ENCODE assay signal across 8 mouse cellular contexts in the genomic region with DNA sequence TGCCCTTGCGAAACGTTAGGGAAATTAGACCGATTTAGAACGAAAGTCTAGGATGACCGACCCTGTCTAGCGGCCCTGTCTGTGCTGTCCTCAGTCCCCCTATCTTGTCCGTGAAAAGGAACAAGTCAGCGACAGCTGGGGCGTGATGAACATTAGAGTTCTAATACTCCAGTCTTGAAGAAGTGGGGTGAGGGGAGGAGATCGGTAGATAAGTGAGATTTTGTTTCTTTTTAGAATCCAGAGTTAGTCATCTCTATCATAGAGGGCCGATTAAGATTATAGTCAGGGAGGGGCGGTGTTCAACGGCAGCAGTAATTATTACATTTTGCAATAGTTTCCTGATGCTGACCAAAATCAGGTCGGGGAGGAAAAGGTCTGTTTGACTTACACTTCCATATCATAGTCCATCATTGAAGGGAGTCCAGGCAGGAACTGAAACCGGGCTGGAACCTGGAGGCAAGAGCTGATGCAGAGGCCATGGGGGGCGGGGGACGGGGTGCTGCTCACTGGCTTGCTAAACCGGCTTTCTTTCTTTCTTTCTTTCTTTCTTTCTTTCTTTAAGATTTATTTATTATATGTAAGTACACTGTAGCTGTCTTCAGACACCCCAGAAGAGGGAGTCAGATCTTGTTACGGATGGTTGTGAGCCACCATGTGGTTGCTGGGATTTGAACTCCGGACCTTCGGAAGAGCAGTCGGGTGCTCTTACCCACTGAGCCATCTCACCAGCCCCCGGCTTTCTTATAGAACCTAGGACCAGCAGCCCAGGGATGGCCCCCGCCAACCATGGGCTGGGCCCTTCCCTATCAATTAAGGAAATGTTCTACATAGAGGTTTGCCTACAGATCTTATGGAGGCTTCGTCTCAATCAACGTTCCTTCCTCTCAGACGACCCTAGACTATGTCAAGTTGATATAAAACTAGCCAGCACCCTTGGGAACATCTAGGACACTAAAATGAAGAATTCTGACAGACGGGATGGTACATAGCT. TPM values are rescaled to one million over a fixed set of nuclear protein-coding genes. Genes with fewer than 3 reads are reported as not detected.
DNase-seq lines count a peak whose midpoint lies in the region; ATAC-seq and TF ChIP-seq lines count a peak whose summit lies in the region.

No protein-coding gene starts in this region.

- no peak for TF ChIP-seq CTCF in hindbrain, postnatal 0 days (IDR thresholded peaks at IDR 0.05; ENCODE audit: low read depth)

- H3K4me3 ChIP-seq in kidney, embryonic 16.5 days (ENCODE audit: low read length), result peak overlapping the region; percentile 84
- peak overlapping the region; percentile 88 for H3K4me3 ChIP-seq in embryonic facial prominence, embryonic 10.5 days
- peak overlapping the region; percentile 83 for H3K4me3 ChIP-seq in hindbrain, postnatal 0 days (ENCODE audit: low read length)
- H3K4me3 ChIP-seq in midbrain, embryonic 15.5 days, result peak overlapping the region; percentile 67

- H3K4me2 ChIP-seq in kidney, embryonic 16.5 days (replicated peaks; ENCODE audit: low read depth, low read length), result peak overlapping the region; percentile 100
- H3K4me2 ChIP-seq in hindbrain, postnatal 0 days (ENCODE audit: low read depth, low read length), result peak overlapping the region; percentile 99
- peak overlapping the region; percentile 100 for H3K4me2 ChIP-seq in midbrain, embryonic 15.5 days

- no peak for DNase-seq in kidney, postnatal 14 days
- no peak for DNase-seq in embryonic facial prominence, embryonic 10.5 days (ENCODE audit: low spot score)
- DNase-seq in hindbrain, postnatal 0 days (ENCODE audit: low spot score), result no peak
- DNase-seq in urinary bladder, postnatal 36 days (ENCODE audit: low spot score in 2 of 2), result no peak
- DNase-seq in layer of hippocampus, adult 18-20 months (ENCODE audit: low spot score in 2 of 2), result no peak
- DNase-seq in adrenal gland, postnatal 4 days (ENCODE audit: low spot score in 2 of 2), result no peak

- H3K9me3 ChIP-seq in kidney, embryonic 16.5 days (ENCODE audit: low read length), result no peaks in the 10 kb centered on the region
- no peaks in the 10 kb centered on the region for H3K9me3 ChIP-seq in embryonic facial prominence, embryonic 10.5 days
- no peaks in the 10 kb centered on the region for H3K9me3 ChIP-seq in hindbrain, postnatal 0 days (ENCODE audit: low read length)
- no peaks in the 10 kb centered on the region for H3K9me3 ChIP-seq in midbrain, embryonic 15.5 days

- 29% methylated on average over 28 of the region's 28 CpGs for WGBS in kidney, embryonic 16.5 days
- 29% methylated on average over 28 of the region's 28 CpGs for WGBS in embryonic facial prominence, embryonic 10.5 days
- 30% methylated on average over 28 of the region's 28 CpGs for WGBS in hindbrain, postnatal 0 days
- 31% methylated on average over 28 of the region's 28 CpGs for WGBS in midbrain, embryonic 15.5 days

- no peaks in the 10 kb centered on the region for H3K27me3 ChIP-seq in kidney, embryonic 16.5 days (ENCODE audit: insufficient read depth, low read length)
- peaks cover 77% of the 10 kb centered on the region for H3K27me3 ChIP-seq in embryonic facial prominence, embryonic 10.5 days (replicated peaks; ENCODE audit: low read depth, poor library complexity, severe bottlenecking)
- no peaks in the 10 kb centered on the region for H3K27me3 ChIP-seq in hindbrain, postnatal 0 days (ENCODE audit: insufficient read depth, low read length)
- peaks cover 6% of the 10 kb centered on the region; the same call in 1 of the 2 replicates for H3K27me3 ChIP-seq in midbrain, embryonic 15.5 days (replicated peaks)

- H3K9ac ChIP-seq in kidney, embryonic 16.5 days (replicated peaks; ENCODE audit: low read length), result peak overlapping the region; percentile 45
- H3K9ac ChIP-seq in hindbrain, postnatal 0 days (replicated peaks; ENCODE audit: low read length), result peak overlapping the region; percentile 14; the same call in 1 of the 2 replicates
- H3K9ac ChIP-seq in midbrain, embryonic 15.5 days, result no peak overlapping the region; the same call in 1 of the 2 replicates

- H3K36me3 ChIP-seq in kidney, embryonic 16.5 days (ENCODE audit: insufficient read depth, low read length), result no peaks in the 10 kb centered on the region
- peaks cover 4% of the 10 kb centered on the region; the same call in 1 of the 2 replicates for H3K36me3 ChIP-seq in embryonic facial prominence, embryonic 10.5 days (replicated peaks)
- H3K36me3 ChIP-seq in hindbrain, postnatal 0 days (ENCODE audit: insufficient read depth, low read length), result no peaks in the 10 kb centered on the region; the same call in 1 of the 2 replicates
- H3K36me3 ChIP-seq in midbrain, embryonic 15.5 days (replicated peaks), result no peaks in the 10 kb centered on the region

- peaks cover 13% of the 10 kb centered on the region for H3K4me1 ChIP-seq in kidney, embryonic 16.5 days (ENCODE audit: insufficient read depth, low read length)
- peaks cover 29% of the 10 kb centered on the region for H3K4me1 ChIP-seq in embryonic facial prominence, embryonic 10.5 days
- no peaks in the 10 kb centered on the region for H3K4me1 ChIP-seq in hindbrain, postnatal 0 days (ENCODE audit: insufficient read depth, low read length)
- peaks cover 27% of the 10 kb centered on the region for H3K4me1 ChIP-seq in midbrain, embryonic 15.5 days

- no peak for ATAC-seq in kidney, embryonic 16.5 days (ENCODE audit: low FRiP score, low TSS enrichment)
- ATAC-seq in hindbrain, postnatal 0 days, result no peak
- ATAC-seq in midbrain, embryonic 15.5 days (replicated peaks), result 0 out of 2 replicates have a peak, but pooled peaks have one; percentile 19

- peak overlapping the region; percentile 35 for H3K27ac ChIP-seq in kidney, embryonic 16.5 days (ENCODE audit: low read length)
- H3K27ac ChIP-seq in embryonic facial prominence, embryonic 10.5 days (replicated peaks), result no peak overlapping the region; the same call in 1 of the 2 replicates
- peak overlapping the region; percentile 8; the same call in 1 of the 2 replicates for H3K27ac ChIP-seq in hindbrain, postnatal 0 days
- H3K27ac ChIP-seq in midbrain, embryonic 15.5 days, result no peak overlapping the region

RNA-seq across cellular contexts. Expression of a gene that starts 1.0 kb away (rescaled TPM):
- polyA plus RNA-seq in kidney, embryonic 16.5 days (2015; fragmentation: Nextera tagmentation; extraction: Ambion mirVana), result 23.2 and 24.2 TPM in 2 replicates
- 11.9 and 13.6 TPM in 2 replicates for polyA plus RNA-seq in embryonic facial prominence, embryonic 10.5 days (2016; fragmentation: Nextera tagmentation; extraction: Ambion mirVana)
- total RNA-seq in hindbrain, postnatal 0 days (2014; rRNA removed), result 22.9 and 29.0 TPM in 2 replicates
- polyA plus RNA-seq in hindbrain, postnatal 0 days (2015; fragmentation: Nextera tagmentation; extraction: Ambion mirVana), result 13.3 TPM in 2 replicates
- polyA plus RNA-seq in midbrain, embryonic 15.5 days (2015; fragmentation: Nextera tagmentation; extraction: Ambion mirVana), result 10.5 and 11.1 TPM in 2 replicates
- total RNA-seq in layer of hippocampus, adult 18-20 months (2021), result 1 to 10 TPM; 6.2 to 6.3 TPM
- 10 to 100 TPM; 30.3 to 34.5 TPM for total RNA-seq in adrenal gland, postnatal 4 days (2021)

RNA-seq across cellular contexts. Expression of a gene that starts 20.9 kb away (rescaled TPM):
- polyA plus RNA-seq in kidney, embryonic 16.5 days (2015; fragmentation: Nextera tagmentation; extraction: Ambion mirVana), result 16.2 and 16.6 TPM in 2 replicates
- 15.9 and 17.4 TPM in 2 replicates for polyA plus RNA-seq in embryonic facial prominence, embryonic 10.5 days (2016; fragmentation: Nextera tagmentation; extraction: Ambion mirVana)
- 19.3 and 19.4 TPM in 2 replicates for total RNA-seq in hindbrain, postnatal 0 days (2014; rRNA removed)
- polyA plus RNA-seq in hindbrain, postnatal 0 days (2015; fragmentation: Nextera tagmentation; extraction: Ambion mirVana), result 12.5 and 13.8 TPM in 2 replicates
- polyA plus RNA-seq in midbrain, embryonic 15.5 days (2015; fragmentation: Nextera tagmentation; extraction: Ambion mirVana), result 20.8 and 22.7 TPM in 2 replicates
- total RNA-seq in layer of hippocampus, adult 18-20 months (2021), result 10 to 100 TPM; 13.6 to 15.6 TPM
- total RNA-seq in adrenal gland, postnatal 4 days (2021), result 10 to 100 TPM; 10.9 to 11.0 TPM

RNA-seq across cellular contexts. Expression of a gene that starts 22.4 kb away (rescaled TPM):
- 3,659 and 3,733 TPM in 2 replicates for polyA plus RNA-seq in kidney, embryonic 16.5 days (2015; fragmentation: Nextera tagmentation; extraction: Ambion mirVana)
- polyA plus RNA-seq in embryonic facial prominence, embryonic 10.5 days (2016; fragmentation: Nextera tagmentation; extraction: Ambion mirVana), result 3,494 and 3,561 TPM in 2 replicates
- total RNA-seq in hindbrain, postnatal 0 days (2014; rRNA removed), result 412 and 501 TPM in 2 replicates
- 2,609 and 2,618 TPM in 2 replicates for polyA plus RNA-seq in hindbrain, postnatal 0 days (2015; fragmentation: Nextera tagmentation; extraction: Ambion mirVana)
- 2,126 and 2,161 TPM in 2 replicates for polyA plus RNA-seq in midbrain, embryonic 15.5 days (2015; fragmentation: Nextera tagmentation; extraction: Ambion mirVana)
- 1,000 to 10,000 TPM; 1,532 to 1,582 TPM for total RNA-seq in layer of hippocampus, adult 18-20 months (2021)
- total RNA-seq in adrenal gland, postnatal 4 days (2021), result 1,000 to 10,000 TPM; 3,532 to 3,650 TPM

RNA-seq across cellular contexts. Expression of a gene that starts 28.2 kb away (rescaled TPM):
- 4.2 and 5.7 TPM in 2 replicates for polyA plus RNA-seq in kidney, embryonic 16.5 days (2015; fragmentation: Nextera tagmentation; extraction: Ambion mirVana)
- polyA plus RNA-seq in embryonic facial prominence, embryonic 10.5 days (2016; fragmentation: Nextera tagmentation; extraction: Ambion mirVana), result 2.3 and 3.1 TPM in 2 replicates
- total RNA-seq in hindbrain, postnatal 0 days (2014; rRNA removed), result 27.1 and 34.6 TPM in 2 replicates
- polyA plus RNA-seq in hindbrain, postnatal 0 days (2015; fragmentation: Nextera tagmentation; extraction: Ambion mirVana), result 4.2 and 4.9 TPM in 2 replicates
- polyA plus RNA-seq in midbrain, embryonic 15.5 days (2015; fragmentation: Nextera tagmentation; extraction: Ambion mirVana), result 5.4 and 5.7 TPM in 2 replicates
- total RNA-seq in layer of hippocampus, adult 18-20 months (2021), result 10 to 100 TPM; 20.7 to 21.2 TPM
- total RNA-seq in adrenal gland, postnatal 4 days (2021), result 1 to 10 TPM; 6.8 to 8.2 TPM

RNA-seq across cellular contexts. Expression of a gene that starts 32.7 kb away (rescaled TPM):
- 1,255 and 1,413 TPM in 2 replicates for polyA plus RNA-seq in kidney, embryonic 16.5 days (2015; fragmentation: Nextera tagmentation; extraction: Ambion mirVana)
- polyA plus RNA-seq in embryonic facial prominence, embryonic 10.5 days (2016; fragmentation: Nextera tagmentation; extraction: Ambion mirVana), result 733 and 768 TPM in 2 replicates
- 565 and 585 TPM in 2 replicates for total RNA-seq in hindbrain, postnatal 0 days (2014; rRNA removed)
- polyA plus RNA-seq in hindbrain, postnatal 0 days (2015; fragmentation: Nextera tagmentation; extraction: Ambion mirVana), result 1,081 and 1,089 TPM in 2 replicates
- polyA plus RNA-seq in midbrain, embryonic 15.5 days (2015; fragmentation: Nextera tagmentation; extraction: Ambion mirVana), result 892 and 955 TPM in 2 replicates
- 100 to 1,000 TPM; 526 to 539 TPM for total RNA-seq in layer of hippocampus, adult 18-20 months (2021)
- 100 to 1,000 TPM; 703 to 716 TPM for total RNA-seq in adrenal gland, postnatal 4 days (2021)

Comparison
In these comparisons a context has a peak if more than half of its experiments do, and no peak if none do; other contexts are left out.
1. H3K27ac ChIP-seq: peak in kidney, embryonic 16.5 days (single experiment) and hindbrain, postnatal 0 days (single experiment); none in embryonic facial prominence, embryonic 10.5 days (single experiment) and midbrain, embryonic 15.5 days (single experiment).
2. Peak in every context shown above with its lines, with median percentiles within 50 percentile points of each other: H3K4me2 ChIP-seq and H3K4me3 ChIP-seq.